Mouse (Mus musculus): Measurements from ENCODE around the gene Bach2. TPM values are rescaled to one million over a fixed set of nuclear protein-coding genes. Genes with fewer than 3 reads are reported as not detected.

The Bach2 gene
- polyA plus RNA-seq, 1 experiment, result 14.1 TPM

DNA sequence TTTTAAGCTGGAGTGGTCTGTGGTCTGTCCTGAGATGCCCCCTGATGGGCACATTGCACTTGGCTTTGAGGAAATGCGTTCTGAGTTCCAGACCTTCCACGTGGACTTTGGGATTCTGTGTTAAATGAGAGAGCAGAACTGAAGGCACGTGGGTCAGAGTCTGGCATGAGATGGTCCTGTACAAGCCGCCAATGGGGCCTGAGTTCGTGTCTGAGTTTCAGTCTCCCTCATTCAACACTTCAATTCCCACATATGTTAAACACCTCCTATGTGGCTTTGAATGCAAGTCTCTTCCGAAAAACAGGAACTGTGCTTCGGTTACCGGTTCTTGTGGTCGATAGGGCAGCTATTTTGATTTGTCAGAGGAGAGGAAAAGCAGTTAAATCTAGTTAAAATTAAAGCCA, 10.4 kb downstream of the Bach2 start:
- DNase-seq (ENCODE audit: low read depth in 1 of 2, low spot score in 2 of 2), result peak in 1 of 2 experiments; percentile 64
- H3K36me3 ChIP-seq (ENCODE audit: control insufficient read depth, insufficient read depth, low read length), result peaks cover 3% of the 10 kb centered on the region
- H3K27ac ChIP-seq (ENCODE audit: insufficient read depth, low read length), result peak overlapping the region; percentile 64
- TF ChIP-seq POLR2A (IDR thresholded peaks at IDR 0.05; ENCODE audit: low read depth, low read length), result no peak; the same call in 1 of the 2 replicates
- no peak for TF ChIP-seq CTCF (IDR thresholded peaks at IDR 0.05; ENCODE audit: extremely low read depth, insufficient read depth, insufficient read length, insufficient replicate concordance)
- H3K4me3 ChIP-seq (ENCODE audit: extremely low read depth, insufficient read depth, insufficient read length), result peak overlapping the region; percentile 58
- H3K4me1 ChIP-seq (ENCODE audit: control insufficient read depth, insufficient read depth, insufficient read length), result peaks cover 25% of the 10 kb centered on the region; the same call in 1 of the 2 replicates
- no peaks in the 10 kb centered on the region for H3K27me3 ChIP-seq (ENCODE audit: control insufficient read depth, insufficient read depth, low read length)
- WGBS, result 5% methylated on average over 9 of the region's 9 CpGs

DNA sequence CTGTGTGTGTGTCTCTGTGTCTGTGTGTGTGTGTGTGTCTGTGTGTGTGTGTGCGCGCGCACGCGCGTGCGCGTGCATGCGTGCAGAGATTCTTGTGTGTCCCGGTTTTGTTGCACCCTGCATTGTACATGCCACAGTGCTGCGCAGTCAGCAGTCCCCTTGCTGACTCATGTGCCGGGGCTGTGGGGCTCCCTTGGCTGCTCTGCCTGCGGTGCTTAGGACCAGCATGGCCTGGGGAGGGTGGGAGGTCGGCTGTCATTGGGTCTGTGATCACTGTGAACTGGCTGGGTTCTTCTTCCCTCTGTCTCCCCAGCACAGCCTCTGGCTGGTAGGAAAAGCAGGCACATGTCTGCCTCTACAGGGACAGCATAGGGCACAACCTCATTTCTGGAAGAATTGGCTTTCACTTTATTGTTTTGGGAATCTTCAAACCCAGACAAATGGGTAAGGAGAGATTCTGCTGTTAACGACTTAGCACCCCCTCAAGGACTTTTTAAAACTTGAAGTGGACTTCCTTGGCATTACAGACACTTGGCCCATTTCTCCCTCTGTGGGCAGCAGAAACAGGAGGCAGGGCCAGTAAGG, 11.2 kb downstream of the Bach2 start:
- peak in 1 of 2 experiments; percentile 52 for DNase-seq (ENCODE audit: low read depth in 1 of 2, low spot score in 2 of 2)
- no peak for TF ChIP-seq CTCF (IDR thresholded peaks at IDR 0.05; ENCODE audit: extremely low read depth, insufficient read depth, insufficient read length, insufficient replicate concordance)
- TF ChIP-seq POLR2A (IDR thresholded peaks at IDR 0.05; ENCODE audit: low read depth, low read length), result no peak
- peak overlapping the region; percentile 58 for H3K4me3 ChIP-seq (ENCODE audit: extremely low read depth, insufficient read depth, insufficient read length)
- H3K36me3 ChIP-seq (ENCODE audit: control insufficient read depth, insufficient read depth, low read length), result peaks cover 3% of the 10 kb centered on the region
- no peaks in the 10 kb centered on the region for H3K27me3 ChIP-seq (ENCODE audit: control insufficient read depth, insufficient read depth, low read length)
- WGBS, result 16% methylated on average over 15 of the region's 15 CpGs
- peaks cover 25% of the 10 kb centered on the region; the same call in 1 of the 2 replicates for H3K4me1 ChIP-seq (ENCODE audit: control insufficient read depth, insufficient read depth, insufficient read length)
- H3K27ac ChIP-seq (ENCODE audit: insufficient read depth, low read length), result peak overlapping the region; percentile 94

DNA sequence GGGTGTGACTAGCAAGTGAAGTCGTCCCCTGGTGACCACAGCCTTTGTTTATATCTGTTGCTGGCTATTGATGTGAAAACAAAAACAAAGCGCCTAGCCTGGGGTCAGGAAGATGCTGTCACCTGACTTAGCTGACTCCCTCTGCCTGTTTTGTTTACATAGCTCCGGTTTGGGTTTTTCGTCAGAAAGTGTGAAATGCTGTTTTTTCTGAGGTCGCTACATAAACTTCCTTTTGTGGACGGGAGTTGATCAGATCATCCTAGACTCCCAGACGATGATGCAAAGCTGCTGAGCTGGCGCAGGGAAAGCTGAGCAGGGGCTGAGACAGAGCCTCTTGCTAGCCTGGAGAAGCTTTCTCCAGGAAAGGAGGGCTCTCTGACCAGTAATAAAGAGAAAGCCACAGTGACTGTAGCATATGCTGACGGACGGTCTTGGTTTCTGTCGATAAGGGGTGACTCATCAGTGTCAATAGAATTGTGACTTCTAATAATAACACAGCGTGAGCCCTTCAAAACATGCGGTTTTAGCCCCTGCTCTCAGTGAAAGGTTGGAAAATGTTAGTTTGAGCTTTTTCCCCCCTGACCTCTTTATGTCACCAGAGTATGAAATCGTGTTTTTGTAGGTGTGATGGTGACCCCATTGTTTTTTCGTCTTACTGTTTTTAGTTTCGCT, 11.9 kb downstream of the Bach2 start:
- Histone ChIP-seq H3K4me3 (ENCODE audit: extremely low read depth, insufficient read depth, insufficient read length) (peak overlapping the region; percentile 58), H3K36me3 (ENCODE audit: control insufficient read depth, insufficient read depth, low read length) (no peaks in the 10 kb centered on the region), H3K27ac (ENCODE audit: insufficient read depth, low read length) (peak overlapping the region; percentile 94), H3K27me3 (ENCODE audit: control insufficient read depth, insufficient read depth, low read length) (no peaks in the 10 kb centered on the region), H3K4me1 (ENCODE audit: control insufficient read depth, insufficient read depth, insufficient read length) (peaks cover 25% of the 10 kb centered on the region; the same call in 1 of the 2 replicates)
- peak in 1 of 2 experiments; percentile 72 for DNase-seq (ENCODE audit: low read depth in 1 of 2, low spot score in 2 of 2)
- WGBS, result 2% methylated on average over 16 of the region's 16 CpGs
- no peak for TF ChIP-seq POLR2A (IDR thresholded peaks at IDR 0.05; ENCODE audit: low read depth, low read length)
- TF ChIP-seq CTCF (IDR thresholded peaks at IDR 0.05; ENCODE audit: extremely low read depth, insufficient read depth, insufficient read length, insufficient replicate concordance), result no peak

DNA sequence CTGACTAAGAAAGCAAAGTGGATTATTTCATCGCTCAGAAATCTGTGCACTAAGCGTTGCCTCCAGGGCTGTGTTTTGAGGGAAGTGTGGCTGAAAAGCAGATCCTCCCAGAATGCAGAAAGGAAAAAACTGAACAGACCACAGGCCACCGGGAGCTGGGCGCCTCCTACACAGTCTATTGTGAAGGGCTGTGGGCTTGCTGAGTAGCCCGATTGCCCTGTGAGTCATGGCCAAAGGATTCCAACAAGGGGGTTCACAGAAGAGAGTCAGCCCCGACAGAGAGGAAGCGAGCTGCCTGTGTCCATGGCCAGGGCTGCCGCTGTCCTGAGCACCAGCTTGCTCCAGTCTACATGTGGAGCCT, 12.4 kb downstream of the Bach2 start:
- Histone ChIP-seq H3K36me3 (ENCODE audit: control insufficient read depth, insufficient read depth, low read length) (no peaks in the 10 kb centered on the region), H3K4me3 (ENCODE audit: extremely low read depth, insufficient read depth, insufficient read length) (peak overlapping the region; percentile 58), H3K27me3 (ENCODE audit: control insufficient read depth, insufficient read depth, low read length) (no peaks in the 10 kb centered on the region), H3K4me1 (ENCODE audit: control insufficient read depth, insufficient read depth, insufficient read length) (peaks cover 25% of the 10 kb centered on the region; the same call in 1 of the 2 replicates), H3K27ac (ENCODE audit: insufficient read depth, low read length) (peak overlapping the region; percentile 94)
- TF ChIP-seq POLR2A (IDR thresholded peaks at IDR 0.05; ENCODE audit: low read depth, low read length), result no peak
- no peak for TF ChIP-seq CTCF (IDR thresholded peaks at IDR 0.05; ENCODE audit: extremely low read depth, insufficient read depth, insufficient read length, insufficient replicate concordance)
- no peak for DNase-seq (ENCODE audit: low read depth in 1 of 2, low spot score in 2 of 2)
- WGBS, result 4% methylated on average over 8 of the region's 8 CpGs

DNA sequence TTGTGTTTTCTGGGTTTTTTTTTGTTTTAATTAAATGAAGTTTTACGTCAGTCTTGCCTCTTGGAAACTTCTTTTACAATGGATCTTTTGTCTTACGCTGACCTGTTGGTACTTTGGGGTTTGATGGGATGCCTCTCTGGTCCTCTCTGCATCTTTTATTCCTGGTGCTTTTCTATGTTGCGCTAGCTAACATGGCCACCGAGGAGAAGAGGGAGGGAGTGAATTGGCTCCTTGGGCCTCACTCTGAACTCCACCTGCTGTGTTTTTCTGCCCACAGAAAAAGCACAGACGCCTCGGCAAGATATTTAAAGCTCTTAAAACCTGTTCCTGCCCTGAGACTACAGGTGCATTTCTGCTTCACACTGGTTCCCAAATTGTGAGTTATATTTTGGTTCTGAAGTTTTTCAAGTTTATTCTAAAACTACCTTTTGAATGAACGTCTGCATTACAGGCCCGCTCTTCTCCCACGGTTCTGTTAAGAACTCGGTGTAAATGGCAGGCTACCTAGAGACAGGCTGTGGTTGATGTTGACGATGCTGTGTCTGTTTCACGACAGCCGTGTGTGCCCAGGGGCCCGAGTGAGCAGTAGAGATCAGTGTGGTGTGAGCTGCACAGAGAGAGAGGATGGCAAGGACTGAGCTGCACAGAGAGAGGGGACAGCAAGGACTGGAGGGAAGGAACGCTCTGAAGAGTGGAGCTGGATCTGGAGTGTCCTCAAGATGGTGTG, 13.5 kb downstream of the Bach2 start:
- WGBS, result 51% methylated on average over 15 of the region's 15 CpGs
- no peak for DNase-seq (ENCODE audit: low read depth in 1 of 2, low spot score in 2 of 2)

DNA sequence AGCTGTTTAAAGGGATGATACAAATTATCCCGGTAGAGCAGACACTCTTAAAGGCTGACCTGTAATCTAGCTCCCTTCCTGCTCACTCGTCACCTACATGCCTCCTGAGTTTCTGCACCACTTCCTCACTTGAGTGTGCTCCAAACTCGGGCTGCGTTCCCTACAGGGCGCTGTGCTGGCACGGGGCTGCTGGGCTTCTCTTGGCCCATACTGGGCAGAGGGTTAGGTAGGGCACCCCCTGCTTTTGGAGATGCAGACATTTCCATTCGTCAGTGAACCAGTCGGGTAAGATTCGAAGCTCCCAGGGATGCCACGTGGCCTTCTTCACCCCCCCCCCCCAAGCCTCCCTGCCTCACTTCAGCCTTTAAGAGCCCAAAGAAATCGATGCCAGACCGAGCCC, 19.1 kb downstream of the Bach2 start:
- TF ChIP-seq CTCF (IDR thresholded peaks at IDR 0.05; ENCODE audit: extremely low read depth, insufficient read depth, insufficient read length, insufficient replicate concordance) (no peak), POLR2A (IDR thresholded peaks at IDR 0.05; ENCODE audit: low read depth, low read length) (no peak)
- H3K27ac ChIP-seq (ENCODE audit: insufficient read depth, low read length), result peak overlapping the region; percentile 84

More for the DNA sequence above, 13.5 kb downstream of the Bach2 start:
- Histone ChIP-seq H3K4me3 (ENCODE audit: extremely low read depth, insufficient read depth, insufficient read length) (peak overlapping the region; percentile 19), H3K36me3 (ENCODE audit: control insufficient read depth, insufficient read depth, low read length) (no peaks in the 10 kb centered on the region), H3K27me3 (ENCODE audit: control insufficient read depth, insufficient read depth, low read length) (no peaks in the 10 kb centered on the region), H3K4me1 (ENCODE audit: control insufficient read depth, insufficient read depth, insufficient read length) (peaks cover 28% of the 10 kb centered on the region), H3K27ac (ENCODE audit: insufficient read depth, low read length) (peak overlapping the region; percentile 68)
- TF ChIP-seq POLR2A (IDR thresholded peaks at IDR 0.05; ENCODE audit: low read depth, low read length) (no peak), CTCF (IDR thresholded peaks at IDR 0.05; ENCODE audit: extremely low read depth, insufficient read depth, insufficient read length, insufficient replicate concordance) (no peak)

More for the DNA sequence above, 19.1 kb downstream of the Bach2 start:
- peak overlapping the region; percentile 11; the same call in 1 of the 2 replicates for H3K4me3 ChIP-seq (ENCODE audit: extremely low read depth, insufficient read depth, insufficient read length)
- no peaks in the 10 kb centered on the region; the same call in 1 of the 2 replicates for H3K36me3 ChIP-seq (ENCODE audit: control insufficient read depth, insufficient read depth, low read length)
- no peak for DNase-seq (ENCODE audit: low read depth in 1 of 2, low spot score in 2 of 2)
- 10% methylated on average over 12 of the region's 12 CpGs for WGBS
- no peaks in the 10 kb centered on the region for H3K27me3 ChIP-seq (ENCODE audit: control insufficient read depth, insufficient read depth, low read length)
- H3K4me1 ChIP-seq (ENCODE audit: control insufficient read depth, insufficient read depth, insufficient read length), result peaks cover 24% of the 10 kb centered on the region

Data from spleen, adult 2 months (tissue).